Mouse (Mus musculus): ENCODE data around the gene Med13l. TPM values are rescaled to one million over a fixed set of nuclear protein-coding genes. Genes with fewer than 3 reads are reported as not detected.

The Med13l gene
- 16.2 and 17.4 TPM in 2 replicates for polyA plus RNA-seq (2012; rRNA removed)

GRCm38 (mm10) chr5:118560385-118561085 lies at the start of gene Med13l:
Gene Med13l, plus strand, starts transcription at chr5:118560679.

Data from colon, adult 2 months (tissue).